Mouse (Mus musculus): ENCODE measurements around the gene Gm10803. TPM values are rescaled to one million over a fixed set of nuclear protein-coding genes. Genes with fewer than 3 reads are reported as not detected.

Gm10803 gene
- polyA plus RNA-seq, 1 experiment from 2014 or later = not detected

DNA sequence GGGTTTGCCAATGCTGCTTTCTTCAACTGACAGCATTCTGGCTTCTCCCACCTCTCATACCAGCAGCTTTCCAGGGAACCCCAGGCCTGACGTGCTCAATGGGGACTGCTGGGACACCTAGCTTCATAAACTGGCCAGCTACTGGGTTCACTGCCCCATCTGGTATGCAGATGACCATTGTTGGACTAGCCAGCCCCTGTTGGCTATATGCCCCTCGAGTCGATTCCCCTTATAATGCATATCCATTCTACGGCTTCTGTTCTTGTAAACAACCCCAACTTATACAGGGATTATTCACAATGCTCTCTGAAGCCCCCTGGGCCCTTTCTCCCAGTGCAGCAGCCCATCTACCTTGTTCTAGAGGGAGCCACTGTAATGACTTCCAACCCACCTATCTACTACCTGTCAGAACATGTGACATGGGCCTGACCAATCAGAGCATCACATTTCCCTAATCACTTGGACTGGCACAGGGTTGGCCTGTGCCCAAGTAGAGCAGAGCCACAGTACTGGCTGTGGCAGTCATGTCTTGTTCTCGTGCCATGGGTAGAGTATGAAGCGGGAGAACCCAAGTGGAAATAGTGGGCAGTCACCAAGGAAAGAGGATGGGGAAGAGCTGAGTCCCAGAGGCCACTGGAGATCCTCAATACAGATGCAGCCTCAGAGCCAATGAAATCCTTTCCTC lies 44.4 kb downstream of the Gm10803 start:
- H3K27me3 ChIP-seq (replicated peaks; ENCODE audit: control insufficient read depth, insufficient read depth, low read length) = no peaks in the 10 kb centered on the region
- 82% methylated on average over 6 of the region's 6 CpGs for WGBS
- no peaks in the 10 kb centered on the region for H3K4me1 ChIP-seq (replicated peaks; ENCODE audit: control insufficient read depth, insufficient read depth, low read length)
- no peak for ATAC-seq
- H3K36me3 ChIP-seq (ENCODE audit: control insufficient read depth, insufficient read depth) = no peaks in the 10 kb centered on the region
- H3K9me3 ChIP-seq (ENCODE audit: control insufficient read depth, low read length) = no peaks in the 10 kb centered on the region
- no peak overlapping the region for H3K4me2 ChIP-seq (ENCODE audit: low read length)
- no peak overlapping the region for H3K27ac ChIP-seq (ENCODE audit: low read length)
- no peak overlapping the region for H3K9ac ChIP-seq (replicated peaks; ENCODE audit: low read depth, low read length)
- H3K4me3 ChIP-seq (replicated peaks; ENCODE audit: low read length) = no peak overlapping the region

- Histone ChIP-seq H3K27ac (ENCODE audit: low read length) (no peak overlapping the region), H3K9me3 (ENCODE audit: control insufficient read depth, low read length) (no peaks in the 10 kb centered on the region), H3K36me3 (ENCODE audit: control insufficient read depth, insufficient read depth) (no peaks in the 10 kb centered on the region), H3K9ac (replicated peaks; ENCODE audit: low read depth, low read length) (no peak overlapping the region), H3K27me3 (replicated peaks; ENCODE audit: control insufficient read depth, insufficient read depth, low read length) (no peaks in the 10 kb centered on the region), H3K4me2 (ENCODE audit: low read length) (no peak overlapping the region), H3K4me1 (replicated peaks; ENCODE audit: control insufficient read depth, insufficient read depth, low read length) (no peaks in the 10 kb centered on the region), H3K4me3 (replicated peaks; ENCODE audit: low read length) (no peak overlapping the region)
- ATAC-seq = no peak
- WGBS = 80% methylated on average over 3 of the region's 3 CpGs
Observed at GRCm38 (mm10) chr2:93608800-93609199, 48.4 kb downstream of the Gm10803 start.

GRCm38 (mm10) chr2:93613020-93613419 lies 52.7 kb downstream of the Gm10803 start:
- no peaks in the 10 kb centered on the region for H3K9me3 ChIP-seq (ENCODE audit: control insufficient read depth, low read length)
- H3K27me3 ChIP-seq (replicated peaks; ENCODE audit: control insufficient read depth, insufficient read depth, low read length) = no peaks in the 10 kb centered on the region
- no peak overlapping the region for H3K9ac ChIP-seq (replicated peaks; ENCODE audit: low read depth, low read length)
- no peak for ATAC-seq
- 93% methylated on average over 7 of the region's 7 CpGs for WGBS
- no peak overlapping the region for H3K27ac ChIP-seq (ENCODE audit: low read length)
- H3K4me1 ChIP-seq (replicated peaks; ENCODE audit: control insufficient read depth, insufficient read depth, low read length) = no peaks in the 10 kb centered on the region
- no peak overlapping the region for H3K4me3 ChIP-seq (replicated peaks; ENCODE audit: low read length)
- H3K4me2 ChIP-seq (ENCODE audit: low read length) = no peak overlapping the region
- H3K36me3 ChIP-seq (ENCODE audit: control insufficient read depth, insufficient read depth) = no peaks in the 10 kb centered on the region

Other genes starting within 250 kb of the Gm10803 start
- 14.8 and 17.0 TPM in 2 replicates for gene Tspan18, start 226.1 kb upstream of the Gm10803 start, polyA plus RNA-seq (2015; fragmentation: Nextera tagmentation; extraction: Ambion mirVana)
- gene Cd82, start 97.4 kb upstream of the Gm10803 start, polyA plus RNA-seq (2015; fragmentation: Nextera tagmentation; extraction: Ambion mirVana) = 18.3 and 22.1 TPM in 2 replicates
- 0.61 and 1.0 TPM in 2 replicates for gene Alx4, start 81.8 kb downstream of the Gm10803 start, polyA plus RNA-seq (2015; fragmentation: Nextera tagmentation; extraction: Ambion mirVana)